Mouse (Mus musculus) adrenal gland, postnatal 10 days (tissue): ENCODE results near the gene Pramef25. TPM values are rescaled to one million over a fixed set of nuclear protein-coding genes. Genes with fewer than 3 reads are reported as not detected.
"Not testable (repeated sequence)": the region's sequence is repeated elsewhere in the genome, so short reads cannot be mapped to it uniquely, and the experiment has no call there.

Source experiments
- DNase-seq: peaks from one replicate; pipeline ENCODE4 v3.0.0; 2021; ENCODE audit warnings: mixed read lengths
- long read RNA-seq, 2 experiments: library from polyadenylated mRNA; stranded (forward); transcript quantifications; one replicate each; pipeline ENCODE4 v2.0.0; 2021
- total RNA-seq, 2 experiments: library from RNA; stranded (reverse); gene quantifications; 2 replicates each; pipeline ENCODE4 v1.2.3; 2021

The Pramef25 gene
- total RNA-seq: not detected
- long read RNA-seq, experiment 1: 0 reads
- long read RNA-seq, experiment 2: 0 reads

GRCm38 (mm10) chr4:143950916-143951315 lies at the start of gene Pramef25:
TSS of gene Pramef25 (minus strand) at chr4:143951016.
- DNase-seq: not testable (repeated sequence)

GRCm38 (mm10) chr4:143994269-143994668 lies 43.5 kb upstream of the Pramef25 start, which contains the start of gene Pramef17:
TSS of gene Pramef17 (minus strand) at chr4:143994369.
- not testable (repeated sequence) for DNase-seq

- peak; percentile 39 for DNase-seq
Measured at GRCm38 (mm10) chr4:143988126-143988525, 37.3 kb upstream of the Pramef25 start.

GRCm38 (mm10) chr4:143987475-143987941 lies 36.7 kb upstream of the Pramef25 start:
- DNase-seq: peak; percentile 5

GRCm38 (mm10) chr4:143985733-143986132 lies 34.9 kb upstream of the Pramef25 start:
- DNase-seq: peak; percentile 15

GRCm38 (mm10) chr4:143985165-143985564 lies 34.3 kb upstream of the Pramef25 start:
- not testable (repeated sequence) for DNase-seq

- DNase-seq: not testable (repeated sequence)
Measured at GRCm38 (mm10) chr4:143983446-143983845, 32.6 kb upstream of the Pramef25 start.

- not testable (repeated sequence) for DNase-seq
Measured at GRCm38 (mm10) chr4:143966850-143967249, 16.0 kb upstream of the Pramef25 start, which contains the start of gene Gm13101. TSS of gene Gm13101 (minus strand) at chr4:143966950.

- not testable (repeated sequence) for DNase-seq
Measured at GRCm38 (mm10) chr4:143900280-143900679, 50.5 kb downstream of the Pramef25 start, which contains the start of gene Pramef6. TSS of gene Pramef6 (minus strand) at chr4:143900380.

Other genes starting within 250 kb of the Pramef25 start
- not detected for gene Gm13089, start 248.3 kb downstream of the Pramef25 start, total RNA-seq
- not detected for gene Gm13078, start 231.6 kb downstream of the Pramef25 start, total RNA-seq
- not detected for gene Gm13023, start 161.7 kb downstream of the Pramef25 start, total RNA-seq
- gene Gm13084, start 134.9 kb downstream of the Pramef25 start, total RNA-seq: not detected
- gene Gm13103, start 104.5 kb downstream of the Pramef25 start, total RNA-seq: not detected
- not detected for gene Pramef6, start 50.6 kb downstream of the Pramef25 start, total RNA-seq
- gene Gm13101, start 15.9 kb upstream of the Pramef25 start, total RNA-seq: not detected
- not detected for gene Pramef17, start 43.4 kb upstream of the Pramef25 start, total RNA-seq
- gene Pramel4, start 108.1 kb upstream of the Pramef25 start, total RNA-seq: not detected
- not detected for gene Gm13102, start 155.5 kb upstream of the Pramef25 start, total RNA-seq
- gene Oog3, start 211.6 kb upstream of the Pramef25 start, total RNA-seq: not detected
- not detected for gene Oog2, start 239.7 kb upstream of the Pramef25 start, total RNA-seq